Mouse (Mus musculus) small intestine, adult 2 months (tissue): ENCODE measurements around the gene Hic1.

Source experiments
- CTCF ChIP-seq: fragments of 200-500 bp; IDR thresholded peaks from 2 replicates; pipeline ENCODE4 v1.5.1; 2012; ENCODE audit warnings: low read depth, mild to moderate bottlenecking, control low read depth, inconsistent platforms, low read length, moderate library complexity, mixed read lengths; ENCODE audit not compliant: insufficient replicate concordance, insufficient read length; ENCODE audit errors: extremely low read depth
- POLR2A ChIP-seq: fragments of 200-500 bp; IDR thresholded peaks from 2 replicates; pipeline ENCODE4 v1.6.1; 2012; ENCODE audit warnings: low read depth, mild to moderate bottlenecking, control low read depth, inconsistent platforms, low read length, moderate library complexity

GRCm38 (mm10) chr11:75141913-75142312 is 27.4 kb downstream of the Hic1 start:
- TF ChIP-seq CTCF (no peak), POLR2A (no peak)
